Mouse (Mus musculus): ENCODE data around the gene Dio3. TPM values are rescaled to one million over a fixed set of nuclear protein-coding genes. Genes with fewer than 3 reads are reported as not detected.

The Dio3 gene
- 1 to 10 TPM in 1 of 2 experiments, under 1 TPM in 1; 0.82 to 1.6 TPM for total RNA-seq (2021)
- long read RNA-seq, experiment 1, partial matches to known transcripts = 0 of 1 reads
- long read RNA-seq, experiment 1, other reads (novel, unspliced or antisense) = 0 of 1 reads
- long read RNA-seq, experiment 2, partial matches to known transcripts = 0 of 1 reads
- long read RNA-seq, experiment 2, other reads (novel, unspliced or antisense) = 0 of 1 reads

DNA sequence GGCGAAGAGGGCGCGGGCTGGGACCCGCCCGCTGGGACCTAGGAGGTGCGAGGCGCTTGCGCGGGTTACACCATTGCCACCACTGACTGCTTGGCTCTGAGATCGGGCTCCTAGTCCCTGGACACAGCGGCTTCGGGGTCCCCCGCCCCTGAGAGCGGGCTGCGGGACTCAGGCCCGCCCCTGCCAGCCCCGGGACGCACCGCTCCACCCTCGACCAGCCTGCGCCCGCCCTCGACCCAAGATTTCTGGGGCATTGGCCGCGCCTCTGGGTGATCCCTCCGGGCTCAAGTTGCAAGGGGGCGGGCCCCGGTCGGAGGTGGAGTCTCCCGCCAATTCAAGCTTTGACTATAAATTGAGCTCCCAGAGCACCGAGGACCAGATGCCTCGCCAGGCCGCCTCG is at the start of gene Dio3:
Gene Dio3, plus strand, starts transcription at position 216 of the 400 bp plus-strand sequence.
- DNase-seq = peak; percentile 86 to 90

DNA sequence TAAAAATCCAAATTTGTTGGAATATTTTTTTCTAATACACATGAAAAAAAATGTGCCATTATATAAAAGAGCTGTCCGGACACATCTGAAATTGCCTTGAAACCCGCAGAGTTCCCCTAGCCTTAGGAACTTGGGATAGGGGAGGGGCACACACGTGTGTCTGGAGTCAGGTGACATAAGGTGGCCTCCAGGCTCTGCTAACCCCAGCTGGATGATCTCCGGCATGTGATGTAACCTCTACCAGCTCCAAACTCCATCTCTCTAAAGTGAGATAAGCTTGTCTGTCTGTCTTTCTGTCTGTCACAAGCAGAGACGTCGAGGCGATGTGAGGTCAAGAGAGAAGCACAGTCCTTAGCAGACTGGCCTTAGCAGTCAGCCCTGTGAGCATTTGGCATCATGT is 48.6 kb upstream of the Dio3 start:
- DNase-seq = no peak

DNA sequence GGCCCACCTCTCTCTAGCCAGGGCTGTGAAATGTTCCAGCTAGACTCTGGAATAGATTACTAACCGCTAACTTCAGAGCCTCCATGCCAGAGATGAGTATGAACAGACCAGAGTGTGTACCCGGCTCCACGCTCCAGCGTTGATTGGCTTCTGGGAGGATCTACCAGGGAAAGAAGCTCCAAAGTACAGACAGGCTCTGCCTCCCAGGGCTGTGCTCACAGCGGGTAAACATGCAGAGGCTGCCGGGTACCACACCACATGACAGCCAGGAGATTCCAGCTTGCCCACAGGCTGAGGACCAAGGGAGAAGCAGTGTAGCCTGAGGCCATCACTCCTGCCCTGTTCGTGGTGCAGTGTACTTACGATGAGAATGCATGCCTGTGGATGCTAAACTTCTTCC is 48.1 kb upstream of the Dio3 start:
- no peak for DNase-seq

DNA sequence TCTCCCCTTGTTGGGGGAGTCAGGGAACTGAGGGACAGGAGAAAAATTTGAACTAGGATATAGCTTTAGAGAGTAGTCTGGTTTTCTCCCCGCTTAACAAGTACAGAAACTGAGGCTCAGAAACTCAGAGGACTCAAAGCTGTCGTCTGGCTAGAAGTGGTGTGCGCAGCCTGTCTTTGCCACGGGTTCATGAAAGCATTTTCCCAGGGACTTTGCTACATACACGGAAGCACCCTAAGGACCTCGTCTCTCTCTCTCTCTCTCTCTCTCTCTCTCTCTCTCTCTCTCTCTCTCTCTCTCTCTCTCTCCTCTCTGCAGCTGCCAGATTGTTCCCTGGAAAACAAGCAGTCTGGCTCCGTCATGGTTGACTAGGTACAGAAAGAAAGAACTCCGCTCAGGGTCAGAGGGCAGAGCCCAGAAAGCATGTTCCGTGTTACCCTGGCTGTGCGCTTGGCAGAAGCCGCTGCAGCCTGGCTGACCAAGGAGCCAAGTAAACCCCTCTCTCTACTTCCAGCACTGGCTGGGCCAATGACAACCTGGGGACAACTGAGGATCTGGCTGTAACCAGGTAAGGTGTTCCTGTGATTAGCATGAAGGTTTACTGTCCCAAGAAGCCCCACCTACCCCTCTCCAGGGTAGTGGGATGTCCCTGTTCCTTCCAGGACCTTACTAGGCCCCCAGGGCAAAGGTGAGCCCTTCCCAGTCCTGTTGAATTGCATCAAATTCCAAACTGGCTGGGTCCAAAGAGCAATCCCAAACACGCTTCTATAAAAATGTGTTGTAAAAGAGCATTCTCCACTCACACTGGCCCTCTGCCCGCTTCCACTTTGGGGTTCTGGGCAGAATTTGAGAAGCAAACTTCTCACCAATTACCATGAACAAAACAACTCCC is 46.9 kb upstream of the Dio3 start:
- no peak for DNase-seq

DNA sequence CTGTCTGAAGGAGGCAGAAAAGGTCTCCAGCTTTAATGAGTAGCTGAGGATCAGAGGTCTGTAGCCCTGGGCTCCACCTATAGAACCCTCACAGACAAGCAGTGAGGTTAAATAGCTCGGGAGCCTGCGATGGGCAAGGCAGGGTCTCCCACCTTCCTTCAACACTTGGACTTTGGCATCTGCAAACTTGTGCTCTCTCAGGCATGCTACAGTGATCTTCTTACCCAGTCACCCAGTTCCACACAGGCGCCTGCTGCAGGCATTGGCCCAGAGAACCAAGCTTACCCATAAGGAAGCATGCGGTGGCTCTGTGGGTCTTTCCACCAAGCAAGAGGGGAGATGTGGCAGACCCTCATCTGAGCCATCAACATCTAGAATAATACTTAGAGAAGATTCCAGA is 43.0 kb upstream of the Dio3 start:
- no peak for DNase-seq

DNA sequence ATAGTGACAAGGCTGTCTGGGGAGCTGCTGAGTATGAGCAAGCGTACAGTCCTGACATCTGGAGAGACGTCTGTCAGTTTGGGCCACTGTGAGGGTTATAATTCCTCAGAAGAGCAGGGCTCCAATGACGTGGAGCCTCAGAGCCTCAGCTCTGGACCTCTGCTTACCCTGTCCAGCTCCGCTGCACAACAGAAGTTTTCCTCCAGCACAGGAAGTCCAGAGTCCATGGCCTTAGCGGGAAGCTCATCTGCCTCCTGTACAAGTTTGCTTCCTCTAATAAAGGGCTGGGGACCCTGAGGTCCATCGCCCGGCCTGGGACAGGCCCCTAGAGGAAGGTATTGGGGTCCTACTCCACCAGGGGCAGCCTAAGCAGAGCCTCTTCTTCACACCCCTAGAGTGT is 41.8 kb upstream of the Dio3 start:
- no peak for DNase-seq

DNA sequence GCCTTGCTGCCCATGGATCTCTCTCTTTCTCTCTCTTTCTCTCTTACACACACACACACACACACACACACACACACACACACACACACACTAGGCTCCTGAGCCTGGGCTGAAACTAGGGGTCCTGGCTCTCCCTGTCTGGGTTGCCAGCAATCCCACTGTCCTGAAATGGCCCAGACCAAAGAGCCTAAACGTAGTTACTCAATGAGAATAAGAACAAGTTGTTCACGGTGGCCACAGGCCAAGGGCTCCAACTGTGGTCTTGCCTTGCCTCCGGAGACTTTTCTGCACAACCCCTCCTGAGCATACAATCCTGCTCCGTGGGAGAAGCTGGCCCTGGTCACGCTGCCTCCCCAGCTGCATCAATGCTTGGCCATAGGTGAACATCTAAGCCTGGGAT is 39.5 kb upstream of the Dio3 start:
- DNase-seq = no peak

DNA sequence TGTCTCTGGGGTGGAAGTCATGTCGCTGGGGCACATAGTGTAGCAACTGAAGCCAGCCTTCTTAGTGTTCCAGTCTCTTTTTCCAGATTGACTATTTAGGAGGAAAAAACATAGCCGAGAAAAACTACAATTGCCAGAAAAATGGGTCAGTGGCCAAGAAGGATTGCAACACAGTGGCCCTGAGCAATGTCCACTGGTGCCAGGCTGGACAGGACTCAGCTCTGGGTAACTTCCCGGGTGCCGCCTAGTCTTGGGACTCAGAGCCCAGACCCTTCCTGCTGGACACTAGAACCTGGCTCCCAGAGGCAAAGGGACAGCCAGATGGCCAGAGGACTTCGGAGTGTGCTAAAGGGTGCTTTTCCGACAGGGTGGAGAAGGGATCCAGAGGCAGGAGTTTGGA is 34.3 kb upstream of the Dio3 start:
- DNase-seq = peak; percentile 73 to 75

DNA sequence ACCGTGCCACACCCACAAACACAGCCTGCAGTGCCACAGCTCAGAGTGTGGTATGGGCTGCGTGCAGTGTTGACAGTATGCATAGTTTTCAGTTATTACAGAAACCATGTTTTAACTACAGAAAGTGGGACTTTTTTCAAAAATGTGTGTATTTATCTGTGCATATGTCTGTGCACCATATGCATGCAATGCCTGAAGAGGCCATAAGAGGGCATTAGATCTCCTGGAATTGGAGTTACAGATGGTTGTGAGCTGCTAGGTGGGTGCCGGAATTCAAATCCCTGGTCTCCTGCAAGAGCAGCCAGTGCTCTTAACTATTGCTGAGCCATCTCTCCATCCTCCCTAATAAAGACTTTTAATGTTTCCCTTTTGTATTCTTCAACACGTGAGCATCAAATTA is 33.4 kb upstream of the Dio3 start:
- no peak for DNase-seq

DNA sequence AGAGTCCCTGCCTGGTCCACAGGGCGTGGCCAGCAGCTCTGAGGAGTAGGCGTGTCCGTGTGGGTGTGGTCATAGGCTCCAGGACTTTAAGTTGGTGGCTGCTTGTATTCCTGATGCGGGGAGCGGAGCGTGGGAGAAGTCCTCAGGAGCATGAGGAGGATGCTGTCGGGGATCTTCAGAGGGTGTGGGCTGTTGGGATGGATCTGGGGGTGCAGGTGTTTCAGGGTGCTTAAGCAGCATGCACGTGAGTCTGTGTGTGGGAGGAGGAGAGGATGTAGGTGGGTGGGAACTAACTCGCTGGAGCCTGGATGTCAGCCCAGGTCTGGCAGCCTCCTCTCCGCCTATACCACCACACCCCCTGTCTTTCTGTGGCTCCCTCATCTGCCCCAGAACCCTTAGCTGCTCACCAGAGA is 26.7 kb upstream of the Dio3 start:
- DNase-seq = no peak

DNA sequence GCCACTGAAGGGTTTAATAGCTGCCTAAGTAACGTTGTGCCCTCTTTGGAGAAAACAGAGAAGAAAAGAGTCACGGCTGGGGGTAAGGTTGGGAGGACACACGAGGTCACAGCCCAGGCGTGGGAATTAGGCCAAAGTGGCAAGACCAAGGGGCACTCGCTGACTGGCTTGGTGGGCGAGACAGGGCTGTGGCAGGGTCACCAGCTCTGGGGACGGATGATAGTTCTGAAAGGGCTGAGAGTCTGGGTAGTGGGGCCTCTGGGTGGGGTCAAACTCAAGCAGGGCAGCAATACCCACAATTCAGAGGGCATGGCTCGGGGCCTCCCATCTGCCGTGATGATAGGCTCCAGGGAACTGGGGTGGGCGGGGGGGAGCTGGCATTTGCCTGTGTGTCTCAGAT is 23.1 kb upstream of the Dio3 start:
- DNase-seq = no peak

DNA sequence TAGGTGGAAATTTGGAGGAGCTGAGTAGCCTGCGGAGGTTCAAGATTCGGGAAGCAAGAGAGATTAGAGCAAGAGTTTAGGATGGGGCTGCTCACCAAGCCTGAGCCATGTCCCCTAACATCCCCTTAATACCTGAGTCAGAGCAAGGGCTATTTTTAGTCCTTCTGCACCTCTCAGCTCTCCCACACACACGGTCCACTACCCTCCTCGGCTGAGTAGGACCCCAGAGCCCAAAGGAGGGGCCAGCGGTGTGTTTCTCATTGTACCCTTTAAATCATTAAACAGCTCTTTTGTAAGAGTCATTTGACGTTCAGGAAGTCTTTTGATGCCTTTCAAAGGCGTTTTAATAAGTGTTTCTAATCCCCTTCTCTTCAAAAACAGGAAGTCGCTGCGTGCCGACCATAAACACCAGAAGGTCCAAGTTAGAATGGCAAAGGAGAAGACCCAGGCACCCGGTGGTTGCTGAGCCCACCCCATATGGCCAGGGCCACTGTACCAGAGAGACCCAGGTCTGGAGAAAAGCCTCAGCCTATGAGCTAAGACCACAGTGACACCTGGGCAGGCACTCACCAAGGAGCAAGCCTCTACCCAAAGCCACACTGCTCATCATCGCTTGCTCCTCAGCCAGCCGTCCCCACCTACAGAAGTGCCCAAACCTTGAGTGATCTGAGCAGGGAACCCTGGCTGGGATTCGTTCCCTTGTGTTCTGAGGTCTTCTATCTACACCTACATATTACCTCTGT is 22.2 kb upstream of the Dio3 start:
- DNase-seq = no peak

DNA sequence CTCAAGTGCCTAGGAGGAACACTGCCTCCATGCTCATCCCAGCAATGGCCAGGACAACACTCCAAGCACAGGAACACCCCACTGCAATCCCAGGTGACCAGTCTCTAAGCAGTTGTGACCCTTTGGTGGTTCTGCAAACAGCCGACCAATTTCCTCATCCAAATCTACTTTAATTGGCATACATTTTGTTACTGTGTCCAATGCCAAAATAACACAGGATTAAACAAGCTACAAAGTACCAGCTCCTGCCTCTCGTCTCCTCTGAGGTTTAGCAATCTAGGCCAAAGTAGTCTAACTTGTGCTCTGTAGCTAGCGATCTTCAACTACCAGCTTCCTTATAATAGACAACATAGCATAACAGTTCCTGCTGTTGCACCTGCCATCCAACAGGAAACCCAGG is 10.6 kb upstream of the Dio3 start:
- no peak for DNase-seq

DNA sequence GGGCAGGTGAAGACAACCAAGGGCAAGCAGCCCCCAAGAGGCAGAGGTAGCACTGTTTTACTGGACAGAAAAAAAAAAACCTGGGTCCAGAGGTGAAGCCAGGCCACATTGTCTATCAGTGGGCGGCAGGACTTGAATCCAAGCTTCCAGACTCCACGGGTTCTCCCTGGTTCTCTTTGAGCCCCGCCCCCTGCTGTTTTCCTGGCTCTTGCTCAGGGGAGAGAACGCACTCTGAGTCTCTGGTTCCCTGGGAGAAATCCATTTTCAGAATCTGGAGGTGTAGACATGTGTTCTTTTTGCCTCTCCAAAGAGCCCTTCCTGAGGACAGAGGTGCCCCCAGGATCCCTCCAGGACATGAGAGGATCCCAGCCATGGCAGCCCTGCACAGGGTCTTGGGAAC is 9.2 kb upstream of the Dio3 start:
- no peak for DNase-seq

DNA sequence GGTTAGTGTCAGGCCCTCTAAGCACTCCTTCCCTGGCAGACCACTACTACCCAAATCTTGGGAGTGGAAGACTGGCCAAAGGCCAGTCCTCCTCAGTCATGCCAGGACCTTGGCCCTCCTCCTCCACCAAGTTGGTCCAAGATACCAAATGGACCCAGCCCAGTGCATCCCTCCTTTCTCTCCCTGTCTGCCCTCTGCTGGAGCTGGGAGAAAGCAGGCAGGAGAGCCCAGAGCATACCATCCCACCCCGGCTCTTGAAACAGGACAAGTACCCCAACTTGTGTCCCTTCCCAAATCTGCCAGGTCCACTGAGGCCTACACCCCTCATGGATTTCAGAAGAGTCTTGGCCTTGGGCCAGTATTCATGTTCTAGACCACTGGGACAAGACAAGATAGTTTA is 2.8 kb upstream of the Dio3 start:
- DNase-seq = peak; percentile 32 to 51

DNA sequence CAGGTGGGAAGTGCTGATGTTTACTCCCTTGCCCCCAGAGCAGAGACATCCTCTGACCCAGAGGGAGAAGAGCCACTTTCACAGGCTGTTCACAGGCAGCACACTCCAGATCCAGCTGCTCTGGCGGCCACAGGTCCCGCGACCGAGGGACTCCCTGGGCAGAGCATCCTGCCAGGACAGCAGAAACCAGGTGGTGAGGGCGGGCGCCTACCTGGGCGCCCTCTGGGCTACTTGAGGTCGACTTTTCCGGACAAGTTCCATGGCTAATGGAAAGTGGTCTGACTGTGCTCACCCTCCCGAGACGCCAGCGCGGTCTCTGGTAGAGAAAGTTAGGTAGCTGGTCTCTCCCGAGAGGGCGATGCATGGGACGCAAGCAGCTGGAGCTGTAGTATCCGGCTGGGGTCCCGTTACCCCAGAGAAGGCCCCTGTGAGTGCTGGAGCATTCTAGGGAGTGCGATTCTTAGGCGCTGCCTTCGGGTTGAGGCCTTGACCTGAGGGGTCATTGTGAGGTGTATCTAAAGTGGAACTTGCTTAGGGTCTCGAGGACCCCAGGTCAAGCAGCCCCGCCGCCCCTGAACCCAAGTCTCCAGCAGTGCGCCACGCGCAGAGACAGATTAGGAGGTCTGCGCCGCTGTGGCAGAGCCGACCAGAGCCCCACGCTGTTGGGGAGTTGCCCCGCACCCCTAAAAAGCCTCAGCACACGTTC is 1.5 kb upstream of the Dio3 start:
- DNase-seq = peak in 1 of 2 experiments; percentile 20

DNA sequence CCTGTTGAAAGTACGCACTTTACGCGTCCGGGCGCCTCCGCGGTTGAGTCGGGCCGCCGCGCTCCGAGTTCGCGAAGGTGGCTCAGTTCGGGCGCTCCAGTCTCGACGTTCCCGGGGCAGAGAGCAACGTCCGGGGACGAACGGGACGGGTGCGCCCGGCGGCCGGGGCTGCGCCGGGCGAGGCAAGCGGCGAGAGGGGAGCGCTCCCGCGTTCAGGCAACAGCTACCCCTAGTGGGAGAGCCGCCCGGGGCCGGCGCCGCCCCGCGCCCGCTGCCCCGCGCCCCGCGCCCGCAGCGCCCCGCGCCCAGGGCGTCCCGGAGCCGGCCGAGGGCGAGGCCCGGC is 932 bp upstream of the Dio3 start:
- DNase-seq = peak; percentile 71 to 75

DNA sequence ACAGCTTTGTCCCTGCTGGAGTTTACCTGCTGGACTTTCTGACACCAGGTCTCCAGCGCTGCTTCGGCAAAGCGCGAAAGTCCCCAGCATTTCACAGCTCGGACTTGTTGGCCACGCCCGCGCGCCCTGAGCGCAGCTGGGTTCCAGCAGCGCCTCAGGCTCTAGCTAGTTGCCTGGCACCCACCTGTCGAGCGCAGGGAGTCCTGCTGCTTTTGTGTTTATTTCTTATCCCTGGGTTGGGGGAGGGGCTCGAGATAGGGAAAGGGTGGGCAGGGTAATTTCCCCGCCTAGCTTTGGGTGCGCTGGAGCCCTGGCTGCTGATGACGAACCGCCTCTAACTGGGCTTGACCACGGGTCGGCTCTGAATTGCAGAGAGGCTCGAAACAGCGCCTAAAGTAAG is 1.5 kb downstream of the Dio3 start:
- DNase-seq = no peak

DNA sequence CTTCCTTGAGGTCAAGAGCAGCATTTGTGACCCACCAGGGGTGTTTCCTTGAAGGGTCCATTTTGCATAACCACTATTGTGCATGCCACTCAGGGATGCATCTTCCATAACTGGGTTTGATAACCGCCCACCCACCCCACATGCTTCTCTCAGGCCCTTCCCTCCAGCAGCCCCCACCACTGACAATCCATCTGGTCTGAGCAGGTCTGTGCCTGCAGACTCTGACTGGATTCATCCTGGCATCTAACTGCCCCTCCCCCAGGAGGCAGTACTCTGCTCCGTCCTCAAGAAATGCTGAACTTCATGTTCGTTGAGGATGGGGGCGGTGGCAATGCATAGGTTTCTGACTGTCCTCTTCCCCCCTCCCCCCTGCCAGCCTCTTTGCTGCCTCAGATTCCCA is 4.9 kb downstream of the Dio3 start:
- DNase-seq = no peak

DNA sequence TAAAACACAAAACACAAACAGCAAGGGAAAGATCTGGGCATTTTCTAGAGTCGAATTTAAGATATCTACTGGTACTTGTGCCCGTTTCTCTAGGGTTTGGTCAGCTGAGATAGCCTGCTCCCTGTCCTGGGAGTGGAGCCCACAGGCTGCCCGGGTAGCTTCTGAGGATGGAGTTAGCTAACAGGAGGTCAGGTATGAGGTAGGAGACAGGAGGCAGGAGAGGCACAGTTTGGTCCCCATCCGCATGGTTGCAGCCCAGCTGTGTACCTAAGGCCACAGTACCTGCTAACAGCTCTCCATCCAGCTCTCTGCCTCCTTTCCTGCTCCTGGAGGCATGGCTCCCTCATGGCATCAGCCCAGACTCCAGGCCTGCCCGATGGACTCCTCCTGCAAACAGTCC is 13.9 kb downstream of the Dio3 start:
- no peak for DNase-seq

DNA sequence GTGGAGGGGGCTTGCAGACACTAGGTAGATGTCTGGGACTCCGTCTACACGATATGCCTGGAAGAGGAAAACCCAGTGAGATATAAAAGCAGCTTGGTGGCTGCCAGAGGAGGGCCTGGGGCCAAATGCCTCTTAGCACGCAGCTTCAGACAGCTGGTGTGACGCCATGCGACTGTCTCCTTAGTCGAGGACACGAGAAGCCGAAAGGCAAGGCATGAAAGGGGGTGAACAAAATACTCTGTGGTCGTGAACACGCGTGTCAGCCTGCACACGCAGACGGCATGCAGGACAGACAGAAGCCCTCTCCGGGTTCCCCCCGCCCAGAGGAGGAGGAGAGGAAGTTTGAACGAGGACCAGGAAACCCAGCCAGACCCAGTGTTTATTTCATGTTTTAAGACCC is 16.0 kb downstream of the Dio3 start:
- no peak for DNase-seq

DNA sequence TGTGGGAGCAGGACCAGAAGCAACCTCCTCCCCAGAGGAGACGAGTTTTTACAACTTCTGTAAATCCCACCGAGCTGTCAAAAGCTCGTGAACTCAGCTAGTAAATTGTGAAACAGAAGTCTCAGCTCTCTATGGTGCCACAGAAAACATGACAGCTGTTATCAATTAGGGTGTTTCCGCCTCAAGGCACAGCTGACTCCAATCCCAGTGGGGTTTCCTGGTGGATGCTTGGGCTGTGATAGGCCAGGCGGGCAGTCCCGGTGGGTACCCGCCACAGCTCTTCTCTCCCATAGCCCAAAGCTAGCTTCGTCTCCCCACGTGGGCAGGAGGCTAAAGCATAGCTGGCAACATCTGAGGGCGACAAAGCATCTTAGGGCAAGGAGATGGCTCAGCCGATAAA is 19.8 kb downstream of the Dio3 start:
- no peak for DNase-seq

DNA sequence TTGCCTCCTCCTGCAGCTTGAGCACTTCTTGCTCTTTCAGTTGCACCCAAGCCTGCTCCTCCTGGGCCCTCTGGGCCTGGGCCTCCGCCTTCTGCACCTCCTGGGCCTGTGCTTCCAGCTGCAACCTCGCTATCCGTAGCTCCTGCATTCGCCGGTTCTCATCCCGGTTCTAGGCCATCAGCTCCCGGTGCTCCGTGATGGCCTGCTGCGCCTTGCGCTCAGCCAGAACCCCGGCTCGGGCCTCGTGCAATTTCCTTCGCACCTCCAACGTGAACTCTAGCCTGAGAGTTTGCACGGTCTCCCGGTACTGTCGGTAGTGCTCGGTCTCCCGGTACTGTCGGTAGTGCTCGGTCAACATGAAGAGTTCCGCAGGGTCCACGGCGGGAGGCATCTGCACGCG is 40.8 kb downstream of the Dio3 start:
- no peak for DNase-seq

All from adrenal gland, postnatal 36 days (tissue).